Mouse (Mus musculus) liver, embryonic 16.5 days (tissue): ENCODE data around the gene Nfat5. TPM values are rescaled to one million over a fixed set of nuclear protein-coding genes. Genes with fewer than 3 reads are reported as not detected.
A peak's percentile ranks its signal among the peaks of the same experiment; 100 is the strongest.

Source experiments
- ATAC-seq: fragments of 200-750 bp; cut with Nextera tagmentation; 2 replicates; pipeline ENCODE4 v1.8.0; 2017; ENCODE audit warnings: low read depth, mild to moderate bottlenecking, moderate number of reproducible peaks, moderate library complexity
- H3K27ac ChIP-seq: fragments of 300-500 bp; sonication (generic); 2 replicates; pipeline ENCODE4 v1.5.1; 2014; ENCODE audit warnings: mild to moderate bottlenecking, low read length
- H3K27me3 ChIP-seq: fragments of 300-500 bp; sonication (generic); 2 replicates; pipeline ENCODE4 v1.6.1; 2014; ENCODE audit warnings: low read depth, low read length, mixed read lengths; ENCODE audit not compliant: control insufficient read depth, insufficient read depth
- H3K36me3 ChIP-seq: fragments of 300-500 bp; sonication (generic); 2 replicates; pipeline ENCODE4 v1.6.1; 2014; ENCODE audit warnings: mild to moderate bottlenecking; ENCODE audit not compliant: control insufficient read depth, insufficient read depth
- H3K4me1 ChIP-seq: fragments of 300-500 bp; sonication (generic); 2 replicates; pipeline ENCODE4 v1.6.1; 2014; ENCODE audit warnings: low read depth, low read length, mixed read lengths; ENCODE audit not compliant: control insufficient read depth
- H3K4me2 ChIP-seq: fragments of 300-500 bp; sonication (generic); 2 replicates; pipeline ENCODE4 v1.6.1; 2014; ENCODE audit warnings: low read depth, low read length, mixed read lengths
- H3K4me3 ChIP-seq: fragments of 300-500 bp; sonication (generic); 2 replicates; pipeline ENCODE4 v1.5.1; 2014; ENCODE audit warnings: low read depth, mild to moderate bottlenecking, low read length
- H3K9ac ChIP-seq: fragments of 300-500 bp; sonication (generic); 2 replicates; pipeline ENCODE4 v1.6.1; 2014; ENCODE audit warnings: low read depth, low read length
- H3K9me3 ChIP-seq: fragments of 300-500 bp; sonication (generic); replicated peaks from 2 replicates; pipeline ENCODE4 v1.6.1; 2016; ENCODE audit warnings: low read length; ENCODE audit not compliant: control insufficient read depth
- WGBS: fragments of 180-500 bp; shearing (Covaris S2); extraction: QIAGEN DNeasy Blood & Tissue Kit; methylation state at CpG from one replicate; pipeline ENCODE4 v1.1.7; 2014; ENCODE audit not compliant: insufficient replicate concordance; 5-methylcytosine and 5-hydroxymethylcytosine counted together
- polyA plus RNA-seq: library from polyadenylated mRNA; unstranded; fragments of >200 nt; fragmentation: Nextera tagmentation; extraction: Ambion mirVana; gene quantifications from 2 replicates; pipeline ENCODE4 v1.2.1, GENCODE M21; 2015

The Nfat5 gene
- polyA plus RNA-seq, 1 experiment from 2014 or later, result 1.5 TPM

DNA sequence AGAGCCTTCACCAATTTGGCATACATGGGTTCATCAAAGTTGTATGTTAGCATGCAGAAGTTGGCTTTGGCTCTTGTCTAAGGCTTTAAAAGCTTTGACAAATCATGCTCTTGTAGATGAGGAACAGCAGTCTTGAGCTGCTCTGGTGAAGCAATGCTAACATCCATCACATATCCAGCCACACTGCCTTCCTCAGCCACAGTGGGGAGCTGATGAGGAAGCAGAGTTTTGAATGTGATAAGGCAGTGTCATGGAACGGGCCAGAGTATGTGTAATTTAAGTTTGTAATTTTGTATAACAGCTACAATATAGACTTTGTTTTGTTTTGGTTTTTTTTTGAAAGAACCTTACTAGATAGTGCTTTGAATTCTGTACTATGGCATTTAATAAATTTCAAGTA, 36.3 kb downstream of the Nfat5 start:
- H3K27ac ChIP-seq, result no peak overlapping the region
- H3K4me3 ChIP-seq, result no peak overlapping the region
- H3K9ac ChIP-seq, result no peak overlapping the region
- no peak for ATAC-seq
- H3K4me2 ChIP-seq, result no peak overlapping the region
- WGBS, result 19% methylated on average over 1 of the region's 1 CpGs
- no peaks in the 10 kb centered on the region for H3K27me3 ChIP-seq
- H3K4me1 ChIP-seq, result no peaks in the 10 kb centered on the region
- H3K9me3 ChIP-seq, result no peaks in the 10 kb centered on the region
- no peaks in the 10 kb centered on the region for H3K36me3 ChIP-seq

DNA sequence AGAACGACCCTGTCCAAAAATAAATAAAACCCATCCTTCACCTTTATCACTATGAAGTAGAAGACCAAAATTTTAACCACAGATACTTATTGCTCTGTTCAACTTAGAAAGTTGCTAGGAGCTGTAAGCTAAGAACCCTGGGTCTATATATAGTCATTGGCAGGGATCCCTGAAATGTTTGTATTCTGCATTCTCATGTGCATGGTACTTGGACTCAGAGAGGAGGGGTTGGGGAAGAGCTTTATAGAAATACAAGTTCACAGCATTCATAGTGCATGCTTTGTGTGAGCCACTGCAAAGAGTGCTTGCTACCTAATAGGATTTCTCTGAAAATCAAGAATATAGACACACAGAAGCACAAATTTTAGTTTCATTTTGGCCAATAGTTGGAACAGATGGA, 43.2 kb downstream of the Nfat5 start:
- ATAC-seq, result no peak
- Histone ChIP-seq H3K27ac (no peak overlapping the region), H3K4me2 (no peak overlapping the region), H3K36me3 (peaks cover 4% of the 10 kb centered on the region), H3K4me1 (no peaks in the 10 kb centered on the region), H3K4me3 (no peak overlapping the region), H3K27me3 (no peaks in the 10 kb centered on the region), H3K9me3 (no peaks in the 10 kb centered on the region), H3K9ac (no peak overlapping the region)
- 56% methylated on average over 1 of the region's 1 CpGs for WGBS

GRCm38 (mm10) chr8:107370311-107370710, 77.0 kb downstream of the Nfat5 start:
- H3K27ac ChIP-seq, result no peak overlapping the region
- no peak for ATAC-seq
- H3K9me3 ChIP-seq, result no peaks in the 10 kb centered on the region
- H3K4me1 ChIP-seq, result no peaks in the 10 kb centered on the region
- H3K4me3 ChIP-seq, result no peak overlapping the region
- peaks cover 19% of the 10 kb centered on the region for H3K36me3 ChIP-seq
- WGBS, result 70% methylated on average over 4 of the region's 4 CpGs
- H3K4me2 ChIP-seq, result no peak overlapping the region
- H3K27me3 ChIP-seq, result no peaks in the 10 kb centered on the region
- no peak overlapping the region for H3K9ac ChIP-seq

DNA sequence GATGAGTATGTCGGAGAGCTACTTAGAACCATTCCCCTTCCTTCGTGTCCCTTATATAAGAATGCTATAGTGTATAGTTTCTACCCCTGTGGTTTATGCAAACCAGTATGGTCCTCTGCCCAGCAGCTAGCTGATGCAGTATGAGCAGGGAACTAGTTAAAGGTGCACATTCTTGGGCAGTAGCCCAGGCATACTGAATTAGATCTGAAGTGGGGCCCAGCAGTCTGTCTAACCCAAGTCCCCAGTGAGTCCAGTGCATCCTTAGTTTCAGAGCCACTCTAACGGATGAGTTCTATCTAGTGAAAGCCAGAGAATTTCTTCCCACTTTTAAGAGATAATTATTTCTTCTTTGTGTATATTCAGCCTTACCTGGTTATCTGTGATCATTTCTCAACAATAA, 84.1 kb downstream of the Nfat5 start:
- Histone ChIP-seq H3K4me2 (no peak overlapping the region), H3K4me3 (no peak overlapping the region), H3K36me3 (no peaks in the 10 kb centered on the region; the same call in 1 of the 2 replicates), H3K9me3 (no peaks in the 10 kb centered on the region), H3K4me1 (no peaks in the 10 kb centered on the region), H3K9ac (no peak overlapping the region), H3K27me3 (no peaks in the 10 kb centered on the region), H3K27ac (no peak overlapping the region)
- ATAC-seq, result no peak
- 75% methylated on average over 3 of the region's 3 CpGs for WGBS

DNA sequence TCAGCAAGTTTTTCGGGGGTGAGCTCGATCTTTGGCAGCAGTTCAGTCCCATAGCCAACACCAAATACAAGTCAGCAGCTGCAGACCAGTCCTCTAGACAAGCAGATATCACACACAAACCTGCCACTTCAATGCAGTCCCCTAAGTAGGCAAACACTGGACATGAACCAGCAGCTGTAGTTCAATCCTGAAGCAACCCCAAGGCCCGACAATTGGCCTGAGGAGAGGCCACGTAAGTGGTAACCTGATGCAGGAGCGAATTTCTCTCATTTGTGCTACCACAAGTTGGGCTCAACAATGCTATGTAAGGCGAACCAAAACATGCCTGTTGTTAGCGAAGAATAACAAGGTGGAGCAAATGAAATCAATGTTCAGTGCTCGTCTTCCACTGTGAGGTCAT, 87.5 kb downstream of the Nfat5 start:
- WGBS, result 78% methylated on average over 8 of the region's 8 CpGs

DNA sequence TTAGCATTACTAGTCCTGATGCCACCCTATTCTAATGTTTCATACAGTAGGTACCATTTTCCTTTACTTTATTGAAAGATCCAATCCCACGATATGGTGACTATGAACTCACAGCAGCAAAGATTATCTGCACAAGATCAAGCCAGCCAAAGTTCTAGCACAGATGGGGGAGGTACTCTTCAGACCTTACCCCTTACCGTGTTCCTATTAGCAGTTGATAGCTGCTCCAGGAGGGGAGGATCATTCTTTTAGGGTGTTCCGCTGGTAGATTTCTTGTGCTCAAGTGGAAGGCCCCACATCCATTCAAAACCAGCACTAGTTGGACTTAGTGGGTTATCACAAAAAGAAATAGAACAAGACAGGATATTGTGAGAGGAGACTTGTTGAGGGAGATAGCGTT, 88.4 kb downstream of the Nfat5 start:
- ATAC-seq, result no peak
- 77% methylated on average over 4 of the region's 4 CpGs for WGBS
- no peaks in the 10 kb centered on the region for H3K36me3 ChIP-seq
- no peaks in the 10 kb centered on the region for H3K27me3 ChIP-seq
- no peak overlapping the region for H3K4me2 ChIP-seq
- H3K9ac ChIP-seq, result no peak overlapping the region
- H3K27ac ChIP-seq, result no peak overlapping the region
- H3K4me3 ChIP-seq, result no peak overlapping the region
- H3K9me3 ChIP-seq, result no peaks in the 10 kb centered on the region
- H3K4me1 ChIP-seq, result no peaks in the 10 kb centered on the region

More for the DNA sequence above, 87.5 kb downstream of the Nfat5 start:
- Histone ChIP-seq H3K36me3 (no peaks in the 10 kb centered on the region), H3K4me3 (no peak overlapping the region), H3K27me3 (no peaks in the 10 kb centered on the region), H3K27ac (no peak overlapping the region), H3K9ac (no peak overlapping the region), H3K4me1 (no peaks in the 10 kb centered on the region), H3K9me3 (no peaks in the 10 kb centered on the region), H3K4me2 (no peak overlapping the region)
- ATAC-seq, result no peak

GRCm38 (mm10) chr8:107382898-107383297, 89.6 kb downstream of the Nfat5 start:
- H3K36me3 ChIP-seq, result no peaks in the 10 kb centered on the region
- no peaks in the 10 kb centered on the region for H3K9me3 ChIP-seq
- no peak overlapping the region for H3K9ac ChIP-seq
- no peaks in the 10 kb centered on the region for H3K27me3 ChIP-seq
- ATAC-seq, result no peak
- H3K4me3 ChIP-seq, result no peak overlapping the region
- 62% methylated on average over 4 of the region's 4 CpGs for WGBS
- H3K4me1 ChIP-seq, result no peaks in the 10 kb centered on the region
- no peak overlapping the region for H3K27ac ChIP-seq
- H3K4me2 ChIP-seq, result no peak overlapping the region

- 52% methylated on average over 5 of the region's 5 CpGs for WGBS
- H3K4me2 ChIP-seq, result no peak overlapping the region
- no peaks in the 10 kb centered on the region for H3K4me1 ChIP-seq
- H3K27ac ChIP-seq, result no peak overlapping the region
- no peak overlapping the region for H3K9ac ChIP-seq
- H3K36me3 ChIP-seq, result no peaks in the 10 kb centered on the region
- no peaks in the 10 kb centered on the region for H3K9me3 ChIP-seq
- H3K4me3 ChIP-seq, result no peak overlapping the region
- no peak for ATAC-seq
- no peaks in the 10 kb centered on the region for H3K27me3 ChIP-seq
Observed at GRCm38 (mm10) chr8:107384651-107385050, 91.4 kb downstream of the Nfat5 start.

GRCm38 (mm10) chr8:107385063-107385462, 91.8 kb downstream of the Nfat5 start:
- Histone ChIP-seq H3K36me3 (no peaks in the 10 kb centered on the region), H3K4me3 (no peak overlapping the region), H3K4me2 (no peak overlapping the region), H3K27ac (no peak overlapping the region), H3K4me1 (no peaks in the 10 kb centered on the region), H3K9ac (no peak overlapping the region), H3K27me3 (no peaks in the 10 kb centered on the region), H3K9me3 (no peaks in the 10 kb centered on the region)
- 73% methylated on average over 2 of the region's 2 CpGs for WGBS
- ATAC-seq, result no peak

- Histone ChIP-seq H3K27ac (no peak overlapping the region), H3K36me3 (no peaks in the 10 kb centered on the region), H3K4me2 (no peak overlapping the region), H3K4me3 (no peak overlapping the region), H3K9ac (no peak overlapping the region), H3K27me3 (no peaks in the 10 kb centered on the region), H3K4me1 (no peaks in the 10 kb centered on the region), H3K9me3 (no peaks in the 10 kb centered on the region)
- 14% methylated on average over 5 of the region's 5 CpGs for WGBS
- peak; percentile 35; the same call in 1 of the 2 replicates for ATAC-seq
Observed at GRCm38 (mm10) chr8:107386171-107386570, 92.9 kb downstream of the Nfat5 start.
